Comparison of ENCODE assay signal across 15 mouse cellular contexts in the genomic region with DNA sequence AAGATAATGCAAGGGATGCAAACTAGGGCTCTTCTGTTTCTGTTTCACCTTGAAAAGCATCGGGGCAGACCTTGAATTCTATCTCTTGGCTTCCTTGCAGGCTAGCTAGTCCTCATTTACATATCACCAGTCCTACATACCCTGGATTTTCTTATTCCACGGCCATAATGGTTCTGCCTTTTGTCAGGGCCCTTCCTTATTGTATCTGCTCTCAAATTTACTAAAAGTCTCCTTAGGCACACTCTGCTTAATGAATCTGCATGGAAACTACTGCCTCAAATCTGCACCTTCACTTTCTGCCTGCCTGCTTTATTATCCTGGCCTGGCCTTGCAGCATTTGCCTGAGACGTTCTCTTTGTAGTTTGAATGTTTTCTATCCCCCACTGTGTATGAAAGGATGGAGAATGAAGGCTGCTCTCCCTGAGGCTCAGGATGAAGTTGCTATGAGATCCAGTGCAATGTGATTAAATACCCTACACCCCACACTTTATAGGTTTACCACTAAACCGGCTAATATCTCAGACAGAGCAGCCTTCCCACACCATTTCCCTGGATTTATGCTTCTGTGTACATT.
"Had no signal": no experiment of that assay in that cellular context is flagged by ENCODE, and none has a peak within 500 bp of the region (broad histone marks: within the 10 kb centered on the region; RNA-seq: fewer than 3 reads in every experiment).

No protein-coding gene starts in this region.

- H3K27me3 ChIP-seq: limb, embryonic 15.5 days; liver, embryonic 12.5 days; megakaryocyte, embryonic 14.5 days; stomach, embryonic 15.5 days had no signal

- H3K36me3 ChIP-seq: limb, embryonic 15.5 days; liver, embryonic 12.5 days; stomach, embryonic 15.5 days had no signal

- H3K9ac ChIP-seq: limb, embryonic 15.5 days; liver, embryonic 12.5 days; lung, embryonic 14.5 days; stomach, embryonic 15.5 days had no signal

- H3K27ac ChIP-seq: kidney, postnatal 0 days; limb, embryonic 15.5 days; liver, embryonic 12.5 days; stomach, embryonic 15.5 days had no signal

- H3K4me2 ChIP-seq: limb, embryonic 15.5 days; liver, embryonic 12.5 days; lung, embryonic 14.5 days; stomach, embryonic 15.5 days had no signal

- H3K4me1 ChIP-seq: limb, embryonic 15.5 days; liver, embryonic 12.5 days; megakaryocyte, embryonic 14.5 days; stomach, embryonic 15.5 days had no signal

- ATAC-seq: liver, embryonic 12.5 days had no signal

- H3K4me3 ChIP-seq: limb, embryonic 15.5 days; liver, embryonic 12.5 days; megakaryocyte, embryonic 14.5 days; myocyte; stomach, embryonic 15.5 days had no signal

- DNase-seq: kidney, postnatal 36 days; layer of hippocampus, adult 9-11 months; layer of hippocampus, postnatal 36 days; lung, embryonic 14.5 days; lung, postnatal 10 days; lung, postnatal 4 days; right cerebral cortex, postnatal 14 days; thymus, adult 2 months; thymus, postnatal 25 days had no signal

- H3K9me3 ChIP-seq: limb, embryonic 15.5 days; liver, embryonic 12.5 days; megakaryocyte, embryonic 14.5 days; stomach, embryonic 15.5 days had no signal
